Mouse (Mus musculus): ENCODE measurements around the gene Diras2. TPM values are rescaled to one million over a fixed set of nuclear protein-coding genes. Genes with fewer than 3 reads are reported as not detected.

The Diras2 gene
- polyA plus RNA-seq, 1 experiment from 2014 or later = 0.66 TPM

DNA sequence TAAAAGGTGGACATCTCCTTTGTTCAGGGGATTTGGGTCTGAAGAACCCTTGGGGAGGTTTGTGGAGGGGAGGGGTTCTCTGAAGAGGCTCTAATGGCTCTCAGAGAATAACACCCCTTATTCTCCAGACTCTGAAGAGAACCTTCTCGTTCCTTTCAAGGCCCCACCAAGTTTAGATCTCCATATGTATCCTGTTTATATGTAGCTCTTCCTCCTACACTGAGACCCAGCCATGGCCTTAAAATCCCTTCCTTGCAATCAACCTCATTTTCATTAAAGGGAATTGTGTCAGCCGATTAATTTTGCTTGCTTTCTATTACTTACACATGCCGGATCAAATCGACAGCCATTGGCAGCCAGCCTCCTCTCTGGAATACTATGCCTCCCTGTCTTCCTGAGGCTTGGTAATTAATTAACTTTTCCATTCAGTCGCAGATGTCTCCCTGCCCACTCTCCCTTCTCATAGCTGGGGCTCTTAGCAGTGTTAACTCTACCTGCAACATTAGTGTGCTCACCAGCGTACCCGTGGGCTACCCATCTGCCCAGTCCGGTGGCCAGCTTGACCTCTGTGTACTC, 38.2 kb upstream of the Diras2 start:
- Histone ChIP-seq H3K9ac (replicated peaks) (no peak overlapping the region), H3K4me3 (no peak overlapping the region), H3K4me2 (replicated peaks) (no peak overlapping the region), H3K9me3 (no peaks in the 10 kb centered on the region), H3K27me3 (peaks cover 10% of the 10 kb centered on the region; the same call in 1 of the 2 replicates), H3K27ac (replicated peaks) (no peak overlapping the region), H3K4me1 (peaks cover 12% of the 10 kb centered on the region; the same call in 1 of the 2 replicates), H3K36me3 (no peaks in the 10 kb centered on the region)
- WGBS = 79% methylated on average over 8 of the region's 8 CpGs
- ATAC-seq (ENCODE audit: low FRiP score, low read depth) = no peak

DNA sequence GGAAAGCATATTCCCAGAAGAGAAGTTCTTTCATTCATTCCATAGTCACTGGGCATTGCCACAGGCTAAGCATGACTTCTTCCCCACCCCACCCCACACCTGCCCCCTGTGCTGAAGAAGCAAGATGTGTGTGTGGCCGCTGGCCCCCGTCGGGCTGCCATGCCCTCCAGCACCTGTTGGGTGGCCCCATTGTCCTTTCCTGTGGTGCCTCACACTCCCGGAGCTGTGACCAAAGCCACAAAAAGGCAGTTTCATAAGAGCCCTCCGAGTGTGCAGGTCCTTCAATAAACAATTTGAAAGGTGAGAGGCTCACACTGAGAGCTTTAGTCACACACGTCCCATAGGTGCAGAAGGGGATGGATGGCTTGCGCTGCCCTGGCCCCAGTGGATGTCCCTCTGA, 35.7 kb upstream of the Diras2 start:
- 87% methylated on average over 7 of the region's 7 CpGs for WGBS
- H3K4me3 ChIP-seq = no peak overlapping the region
- H3K27ac ChIP-seq (replicated peaks) = no peak overlapping the region
- H3K27me3 ChIP-seq = peaks cover 17% of the 10 kb centered on the region; the same call in 1 of the 2 replicates
- no peak overlapping the region for H3K9ac ChIP-seq (replicated peaks)
- no peaks in the 10 kb centered on the region for H3K9me3 ChIP-seq
- no peak for ATAC-seq (ENCODE audit: low FRiP score, low read depth)
- no peak overlapping the region for H3K4me2 ChIP-seq (replicated peaks)
- H3K4me1 ChIP-seq = peaks cover 23% of the 10 kb centered on the region
- H3K36me3 ChIP-seq = no peaks in the 10 kb centered on the region

DNA sequence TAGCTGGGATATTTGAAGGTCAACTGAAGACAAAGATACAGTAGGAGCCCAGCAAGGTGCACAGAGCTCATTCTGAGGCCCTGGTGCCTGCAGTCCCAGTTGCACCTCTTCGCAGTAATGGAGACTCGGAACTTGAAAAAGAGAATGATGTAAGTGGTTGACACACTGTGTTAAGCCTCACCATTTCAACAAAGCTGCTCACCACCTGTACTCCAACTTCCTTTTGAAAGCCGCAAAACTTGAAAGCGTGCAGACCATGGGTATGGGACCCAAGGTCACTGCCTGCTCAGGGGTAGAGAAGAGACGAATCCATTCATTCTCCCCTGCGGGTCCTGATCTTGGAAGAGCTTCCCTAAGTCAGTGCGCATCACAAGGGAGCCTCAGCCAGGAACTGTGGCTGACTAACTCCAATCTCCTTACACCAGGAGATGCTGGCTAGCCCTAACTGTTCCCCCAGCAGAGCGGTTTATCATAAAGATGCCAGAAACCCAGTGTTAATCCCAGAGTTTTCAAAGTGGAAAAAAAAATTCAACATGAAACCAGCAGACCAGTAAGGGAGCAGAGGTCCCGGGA, 35.2 kb upstream of the Diras2 start:
- Histone ChIP-seq H3K36me3 (no peaks in the 10 kb centered on the region), H3K4me2 (replicated peaks) (no peak overlapping the region), H3K27me3 (peaks cover 17% of the 10 kb centered on the region; the same call in 1 of the 2 replicates), H3K4me1 (peaks cover 28% of the 10 kb centered on the region), H3K9ac (replicated peaks) (no peak overlapping the region), H3K27ac (replicated peaks) (no peak overlapping the region), H3K4me3 (no peak overlapping the region), H3K9me3 (no peaks in the 10 kb centered on the region)
- WGBS = 87% methylated on average over 9 of the region's 9 CpGs
- ATAC-seq (ENCODE audit: low FRiP score, low read depth) = no peak

DNA sequence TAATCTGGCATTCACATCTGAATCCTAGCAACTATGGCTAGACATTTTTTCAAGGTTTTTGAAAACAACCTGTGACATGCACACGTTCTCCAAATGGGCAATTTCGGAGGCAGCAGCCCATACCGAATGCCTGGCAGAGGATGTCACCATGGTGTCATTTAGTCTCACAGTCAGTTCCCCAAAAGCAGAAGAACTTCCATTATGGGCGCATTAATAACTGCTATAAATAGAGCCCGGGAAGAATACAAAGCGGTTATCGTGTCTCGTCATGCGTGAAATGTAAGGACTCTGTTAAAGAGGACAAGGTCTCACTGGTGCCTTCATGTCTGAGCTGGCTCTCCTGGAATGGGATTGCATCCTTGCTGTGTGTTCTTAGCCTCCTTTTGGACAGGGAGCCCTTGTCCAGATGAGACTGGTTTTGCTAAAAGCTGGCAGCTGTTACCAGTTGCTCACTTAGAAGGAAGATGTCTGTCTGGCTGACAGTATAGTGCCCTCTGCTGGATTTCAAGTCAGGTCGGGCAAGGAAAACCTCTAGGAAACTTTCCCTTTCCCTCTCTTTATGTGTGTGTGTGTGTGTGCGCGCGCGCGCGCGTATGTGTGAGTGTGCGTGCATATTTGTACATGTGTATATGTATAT, 34.1 kb upstream of the Diras2 start:
- no peak overlapping the region for H3K4me3 ChIP-seq
- H3K36me3 ChIP-seq = no peaks in the 10 kb centered on the region
- no peaks in the 10 kb centered on the region for H3K9me3 ChIP-seq
- 81% methylated on average over 18 of the region's 18 CpGs for WGBS
- H3K9ac ChIP-seq (replicated peaks) = no peak overlapping the region
- no peak overlapping the region for H3K27ac ChIP-seq (replicated peaks)
- ATAC-seq (ENCODE audit: low FRiP score, low read depth) = no peak
- H3K4me2 ChIP-seq (replicated peaks) = no peak overlapping the region
- H3K4me1 ChIP-seq = peaks cover 29% of the 10 kb centered on the region
- H3K27me3 ChIP-seq = peaks cover 17% of the 10 kb centered on the region; the same call in 1 of the 2 replicates

DNA sequence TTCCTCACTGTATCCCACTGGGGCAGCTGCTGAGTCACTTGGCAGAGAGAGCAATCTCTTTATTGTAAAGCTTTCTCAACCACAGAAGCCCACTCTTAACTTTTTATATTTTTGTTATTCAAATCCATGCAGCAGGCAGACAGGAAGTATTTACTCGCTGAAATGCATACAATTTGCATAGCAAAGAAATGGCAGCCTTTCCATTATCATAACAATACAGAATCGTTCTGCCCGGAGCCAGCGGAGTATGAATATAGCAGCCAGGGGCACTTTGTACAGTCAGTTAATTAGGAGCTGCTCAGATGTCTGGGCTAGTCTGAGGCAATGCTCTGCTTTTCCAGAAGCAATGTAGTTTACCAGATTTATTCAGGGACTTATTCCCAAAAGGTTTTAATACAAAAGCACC, 31.1 kb upstream of the Diras2 start:
- Histone ChIP-seq H3K36me3 (no peaks in the 10 kb centered on the region), H3K9me3 (no peaks in the 10 kb centered on the region), H3K4me1 (peaks cover 23% of the 10 kb centered on the region), H3K4me3 (no peak overlapping the region), H3K4me2 (replicated peaks) (peak overlapping the region; percentile 15; the same call in 1 of the 2 replicates), H3K27me3 (peaks cover 17% of the 10 kb centered on the region; the same call in 1 of the 2 replicates), H3K9ac (replicated peaks) (no peak overlapping the region), H3K27ac (replicated peaks) (no peak overlapping the region)
- WGBS = 19% methylated on average over 4 of the region's 4 CpGs
- ATAC-seq (ENCODE audit: low FRiP score, low read depth) = peak; percentile 84

DNA sequence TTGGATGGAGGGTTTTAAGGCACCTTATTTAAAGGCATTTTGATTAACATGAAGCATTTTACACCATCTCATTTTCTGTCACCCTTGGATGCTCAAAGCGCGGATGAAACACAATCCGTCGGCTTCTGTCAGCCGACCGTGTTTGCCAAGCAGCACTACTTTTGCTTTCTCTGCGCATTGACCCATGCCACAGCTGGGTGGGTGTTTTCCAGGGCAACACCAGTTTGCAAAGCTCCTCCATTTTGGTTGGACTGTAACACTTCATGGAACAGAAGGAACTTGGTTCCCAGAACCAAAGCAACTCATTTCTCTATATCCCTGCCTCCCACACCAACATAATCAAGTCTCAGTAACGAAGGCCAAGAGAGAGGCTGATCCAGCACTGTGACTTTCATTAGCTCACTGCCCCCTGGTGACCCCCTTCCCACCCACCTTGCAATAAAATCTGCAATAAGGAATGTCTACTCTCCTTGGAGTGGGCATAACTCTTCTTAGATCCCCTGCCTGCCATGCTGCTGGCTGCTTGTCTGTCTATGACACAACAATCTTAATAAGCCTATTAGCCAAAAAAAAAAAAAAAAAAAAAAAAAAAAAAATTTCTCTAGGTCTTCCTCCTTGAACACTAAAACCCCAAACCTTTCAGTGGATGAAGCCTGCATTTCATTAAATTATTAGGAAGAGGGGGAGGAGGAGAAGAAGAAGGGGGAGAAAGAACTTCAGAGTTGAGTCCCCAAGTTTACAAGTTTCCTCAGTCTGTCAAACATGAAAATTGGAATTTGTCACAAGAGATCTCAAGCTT, 30.5 kb upstream of the Diras2 start:
- ATAC-seq (ENCODE audit: low FRiP score, low read depth) = peak; percentile 6; the same call in 1 of the 2 replicates
- WGBS = 81% methylated on average over 8 of the region's 8 CpGs
- no peak overlapping the region for H3K27ac ChIP-seq (replicated peaks)

DNA sequence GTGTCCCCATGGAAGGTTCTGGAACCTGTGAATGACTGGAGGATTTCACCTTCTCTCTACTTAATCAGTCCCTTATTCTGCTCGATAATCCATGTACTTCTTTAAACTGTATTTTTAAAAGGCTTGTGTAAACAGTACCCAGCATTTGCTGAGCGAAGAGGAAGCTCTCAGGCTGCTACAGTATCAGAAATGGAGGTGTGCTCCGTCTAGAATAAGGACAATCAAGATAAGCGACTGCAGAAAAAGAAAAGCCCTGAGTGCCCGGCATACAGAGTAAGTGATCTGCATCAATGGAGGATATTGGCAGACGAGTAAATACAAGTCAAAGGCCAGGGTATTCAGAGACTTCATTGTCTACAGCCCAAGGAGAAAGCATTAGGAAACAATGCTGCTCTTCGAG, 26.3 kb upstream of the Diras2 start:
- Histone ChIP-seq H3K4me2 (replicated peaks) (no peak overlapping the region), H3K36me3 (no peaks in the 10 kb centered on the region), H3K9ac (replicated peaks) (no peak overlapping the region), H3K27me3 (no peaks in the 10 kb centered on the region), H3K4me1 (peaks cover 13% of the 10 kb centered on the region), H3K4me3 (no peak overlapping the region), H3K27ac (replicated peaks) (no peak overlapping the region), H3K9me3 (no peaks in the 10 kb centered on the region)
- ATAC-seq (ENCODE audit: low FRiP score, low read depth) = no peak
- WGBS = 65% methylated on average over 7 of the region's 7 CpGs

More for the DNA sequence above, 30.5 kb upstream of the Diras2 start:
- peaks cover 11% of the 10 kb centered on the region; the same call in 1 of the 2 replicates for H3K27me3 ChIP-seq
- no peak overlapping the region for H3K4me3 ChIP-seq
- no peaks in the 10 kb centered on the region for H3K36me3 ChIP-seq
- H3K4me2 ChIP-seq (replicated peaks) = 0 out of 2 replicates have a peak overlapping the region, but pooled peaks have one; percentile 15
- peaks cover 23% of the 10 kb centered on the region for H3K4me1 ChIP-seq
- no peaks in the 10 kb centered on the region for H3K9me3 ChIP-seq
- no peak overlapping the region for H3K9ac ChIP-seq (replicated peaks)

DNA sequence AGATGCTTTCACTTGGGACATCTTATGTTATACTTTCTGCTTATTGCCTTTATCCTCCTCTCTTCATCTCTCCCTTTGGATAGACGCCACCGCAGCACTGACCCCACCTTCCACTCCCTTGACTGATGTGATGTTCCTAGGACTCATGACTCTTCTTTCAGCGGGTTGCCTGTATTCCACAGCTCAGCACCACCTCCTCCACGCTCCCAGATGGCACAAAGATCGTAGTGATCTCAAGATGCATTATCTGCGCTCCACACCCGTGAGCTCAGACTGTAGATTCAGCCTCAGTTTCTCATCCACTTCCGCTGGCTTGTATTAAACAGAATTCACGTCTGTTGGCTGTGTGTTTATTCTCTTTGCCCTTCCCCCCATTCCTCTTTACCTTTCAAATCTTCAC, 23.6 kb upstream of the Diras2 start:
- H3K9me3 ChIP-seq = no peaks in the 10 kb centered on the region
- WGBS = 89% methylated on average over 9 of the region's 9 CpGs
- no peaks in the 10 kb centered on the region for H3K27me3 ChIP-seq
- no peak overlapping the region for H3K9ac ChIP-seq (replicated peaks)
- no peak overlapping the region for H3K4me2 ChIP-seq (replicated peaks)
- no peak for ATAC-seq (ENCODE audit: low FRiP score, low read depth)
- H3K27ac ChIP-seq (replicated peaks) = no peak overlapping the region
- H3K36me3 ChIP-seq = no peaks in the 10 kb centered on the region
- H3K4me3 ChIP-seq = no peak overlapping the region
- no peaks in the 10 kb centered on the region for H3K4me1 ChIP-seq

DNA sequence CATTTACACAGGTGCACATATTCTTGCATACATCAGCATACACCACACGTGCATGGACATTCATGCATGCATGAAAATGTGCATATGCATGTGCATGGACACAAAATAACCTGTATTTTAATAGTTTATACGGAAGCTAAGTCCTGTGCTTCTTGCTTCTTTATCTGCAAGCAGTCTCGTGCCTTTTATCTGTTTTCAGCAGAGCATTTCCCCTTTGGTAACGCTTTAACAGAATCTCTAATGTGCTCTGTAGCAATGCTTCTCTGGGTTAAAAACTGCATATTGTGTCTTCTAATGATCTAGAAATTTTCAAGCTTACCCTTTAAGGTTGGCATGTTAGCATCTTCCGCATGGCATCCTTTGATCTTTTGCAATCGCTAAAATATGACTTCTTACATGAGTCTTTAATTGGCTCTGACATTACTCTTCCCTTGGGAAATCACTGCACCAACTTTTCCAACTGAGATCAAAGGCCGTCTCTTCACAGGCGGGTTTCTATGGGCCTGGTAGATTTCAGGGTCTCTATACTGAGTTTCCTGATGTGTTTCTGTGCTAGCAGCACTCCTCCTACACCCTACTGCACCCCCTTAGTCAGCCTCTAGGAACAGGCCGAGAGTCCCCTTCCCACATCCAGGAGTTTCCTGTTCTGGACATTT, 21.9 kb upstream of the Diras2 start:
- Histone ChIP-seq H3K4me3 (no peak overlapping the region), H3K36me3 (no peaks in the 10 kb centered on the region), H3K4me1 (no peaks in the 10 kb centered on the region), H3K4me2 (replicated peaks) (no peak overlapping the region), H3K27ac (replicated peaks) (no peak overlapping the region), H3K9ac (replicated peaks) (no peak overlapping the region), H3K9me3 (no peaks in the 10 kb centered on the region), H3K27me3 (no peaks in the 10 kb centered on the region)
- WGBS = 71% methylated on average over 9 of the region's 9 CpGs
- ATAC-seq (ENCODE audit: low FRiP score, low read depth) = no peak

DNA sequence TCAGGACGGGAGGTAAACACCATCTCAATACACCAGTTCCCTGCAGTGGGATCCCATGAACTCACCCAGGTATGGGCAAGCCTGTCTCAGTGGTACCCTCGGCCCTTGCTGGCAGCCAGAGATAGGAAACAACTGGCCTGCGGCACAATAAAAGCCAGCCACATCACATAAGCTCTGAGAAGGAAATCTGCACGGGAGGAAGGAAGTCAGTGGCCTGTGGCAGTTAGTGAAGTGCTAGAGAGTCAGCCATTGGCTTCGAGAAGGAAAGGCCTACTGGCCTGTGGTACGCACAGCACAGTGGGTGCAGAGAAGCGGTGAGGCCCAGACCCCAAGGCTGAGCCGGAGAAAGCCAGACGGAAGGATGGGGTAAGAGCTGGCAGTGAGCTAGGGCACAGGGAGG, 20.2 kb upstream of the Diras2 start:
- Histone ChIP-seq H3K4me1 (no peaks in the 10 kb centered on the region), H3K36me3 (no peaks in the 10 kb centered on the region), H3K9ac (replicated peaks) (no peak overlapping the region), H3K27ac (replicated peaks) (no peak overlapping the region), H3K9me3 (no peaks in the 10 kb centered on the region), H3K27me3 (no peaks in the 10 kb centered on the region), H3K4me2 (replicated peaks) (no peak overlapping the region), H3K4me3 (no peak overlapping the region)
- WGBS = 91% methylated on average over 9 of the region's 9 CpGs
- no peak for ATAC-seq (ENCODE audit: low FRiP score, low read depth)

DNA sequence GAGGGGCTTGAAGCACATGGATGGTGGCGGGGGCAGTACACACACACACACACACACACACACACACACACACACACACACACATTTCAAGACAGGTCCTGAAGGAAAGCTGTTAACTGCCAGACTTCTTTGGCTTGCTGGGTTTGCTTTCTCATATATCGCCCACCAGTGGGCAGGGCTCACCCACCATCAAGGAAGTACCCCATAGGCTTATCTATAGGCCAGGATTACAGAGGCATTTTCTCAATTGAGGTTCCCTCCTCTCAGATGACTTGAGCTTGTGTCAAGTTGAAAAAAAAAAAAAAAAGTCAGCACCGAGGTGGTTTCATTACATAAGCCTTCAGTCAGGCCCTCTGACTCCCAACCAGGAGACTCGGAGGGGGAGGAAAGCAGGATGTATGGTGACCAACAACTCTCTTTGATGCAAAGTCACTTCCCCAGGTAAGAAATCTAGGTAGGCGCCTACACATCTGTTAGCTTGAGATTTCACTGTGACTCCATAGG, 19.7 kb upstream of the Diras2 start:
- ATAC-seq (ENCODE audit: low FRiP score, low read depth) = no peak
- H3K4me3 ChIP-seq = no peak overlapping the region
- no peaks in the 10 kb centered on the region for H3K36me3 ChIP-seq
- no peak overlapping the region for H3K9ac ChIP-seq (replicated peaks)
- no peak overlapping the region for H3K4me2 ChIP-seq (replicated peaks)
- H3K9me3 ChIP-seq = no peaks in the 10 kb centered on the region
- no peak overlapping the region for H3K27ac ChIP-seq (replicated peaks)
- WGBS = 78% methylated on average over 5 of the region's 5 CpGs
- no peaks in the 10 kb centered on the region for H3K27me3 ChIP-seq
- H3K4me1 ChIP-seq = no peaks in the 10 kb centered on the region
